Mouse (Mus musculus) G1E (cell line): ENCODE measurements around the gene Phc3. TPM values are rescaled to one million over a fixed set of nuclear protein-coding genes. Genes with fewer than 3 reads are reported as not detected.

Experiments
- ATAC-seq: 2 replicates; pipeline ENCODE4 v1.8.0; 2016; ENCODE audit warnings: mild to moderate bottlenecking; ENCODE audit not compliant: insufficient number of reproducible peaks, poor library complexity, low FRiP score, severe bottlenecking; ENCODE audit errors: extremely low read depth
- DNase-seq: peaks from one replicate; pipeline ENCODE4 v3.0.0; 2012; ENCODE audit warnings: low spot score
- H3K27me3 ChIP-seq: 2 replicates; pipeline ENCODE4 v1.6.1; 2012; ENCODE audit warnings: mild to moderate bottlenecking, low read length, inconsistent platforms; ENCODE audit not compliant: insufficient read depth
- H3K36me3 ChIP-seq: replicated peaks from 2 replicates; pipeline ENCODE3; 2012; ENCODE audit warnings: mild to moderate bottlenecking, inconsistent platforms
- H3K4me1 ChIP-seq: 2 replicates; pipeline ENCODE4 v1.6.1; 2012; ENCODE audit warnings: low read depth, low read length, inconsistent platforms, mixed read lengths; ENCODE audit not compliant: insufficient read depth
- H3K4me3 ChIP-seq: 2 replicates; pipeline ENCODE4 v1.5.1; 2012; ENCODE audit warnings: low read depth, mild to moderate bottlenecking, inconsistent platforms, low read length, moderate library complexity, mixed read lengths
- H3K9me3 ChIP-seq: replicated peaks from 2 replicates; pipeline ENCODE4 v1.6.1; 2012; ENCODE audit warnings: inconsistent platforms
- CTCF ChIP-seq: IDR thresholded peaks from 2 replicates; pipeline ENCODE4 v1.5.1; 2012; ENCODE audit warnings: low read depth, low read length, inconsistent platforms, mixed read lengths
- GATA1 ChIP-seq: IDR thresholded peaks from 2 replicates; pipeline ENCODE4 v1.6.1; 2012; ENCODE audit warnings: borderline replicate concordance, low read length, inconsistent platforms, mixed read lengths
- GATA2 ChIP-seq: IDR thresholded peaks from 2 replicates; pipeline ENCODE4 v1.6.1; 2012; ENCODE audit warnings: low read depth, low read length, inconsistent platforms, borderline replicate concordance
- POLR2AphosphoS5 ChIP-seq: IDR thresholded peaks from 2 replicates; pipeline ENCODE4 v1.6.1; 2012; ENCODE audit warnings: low read depth, low read length, inconsistent platforms; ENCODE audit not compliant: insufficient replicate concordance
- TAL1 ChIP-seq: conservative IDR thresholded peaks from 2 replicates; pipeline ENCODE4 v1.6.1; 2012; ENCODE audit warnings: low read depth, low read length, inconsistent platforms, mixed read lengths
- polyA plus RNA-seq: library from polyadenylated mRNA; stranded (reverse); fragments of >175 nt; gene quantifications from 2 replicates; pipeline ENCODE4 v1.2.3, GENCODE M21; 2012
- total RNA-seq, 2 experiments: library from RNA; stranded (forward) in 1 of 2; stranded (reverse) in 1 of 2; fragments of 200-1000 nt in 1 of 2; fragments of >200 nt in 1 of 2; fragmentation: Nextera tagmentation in 1 of 2; gene quantifications; 2 replicates each; pipeline ENCODE4 v1.2.3; 2014 to 2017

Phc3 gene
- total and polyA plus RNA-seq, 3 experiments: 3.2 to 71.4 (median 22.1) TPM

- Histone ChIP-seq H3K9me3 (no peaks in the 10 kb centered on the region), H3K4me3 (no peak overlapping the region), H3K27me3 (no peaks in the 10 kb centered on the region), H3K36me3 (peaks cover 9% of the 10 kb centered on the region), H3K4me1 (peaks cover 42% of the 10 kb centered on the region)
- no peak for ATAC-seq
- DNase-seq: no peak
- TF ChIP-seq CTCF: no peak
- no peak for TF ChIP-seq POLR2AphosphoS5
- TF ChIP-seq GATA1: no peak
- no peak for TF ChIP-seq TAL1
- no peak for TF ChIP-seq GATA2
Observed at GRCm38 (mm10) chr3:30982924-30983536, 13.8 kb upstream of the Phc3 start.

- TF ChIP-seq POLR2AphosphoS5: no peak
- TF ChIP-seq GATA1: no peak
- TF ChIP-seq GATA2: no peak
- TF ChIP-seq TAL1: no peak; the same call in 1 of the 2 replicates
- TF ChIP-seq CTCF: no peak
- Histone ChIP-seq H3K36me3 (peaks cover 9% of the 10 kb centered on the region), H3K9me3 (no peaks in the 10 kb centered on the region), H3K4me3 (no peak overlapping the region), H3K27me3 (no peaks in the 10 kb centered on the region), H3K4me1 (peaks cover 32% of the 10 kb centered on the region)
- ATAC-seq: peak; percentile 22
- DNase-seq: no peak
Observed at GRCm38 (mm10) chr3:30981616-30982380, 12.6 kb upstream of the Phc3 start.

DNA sequence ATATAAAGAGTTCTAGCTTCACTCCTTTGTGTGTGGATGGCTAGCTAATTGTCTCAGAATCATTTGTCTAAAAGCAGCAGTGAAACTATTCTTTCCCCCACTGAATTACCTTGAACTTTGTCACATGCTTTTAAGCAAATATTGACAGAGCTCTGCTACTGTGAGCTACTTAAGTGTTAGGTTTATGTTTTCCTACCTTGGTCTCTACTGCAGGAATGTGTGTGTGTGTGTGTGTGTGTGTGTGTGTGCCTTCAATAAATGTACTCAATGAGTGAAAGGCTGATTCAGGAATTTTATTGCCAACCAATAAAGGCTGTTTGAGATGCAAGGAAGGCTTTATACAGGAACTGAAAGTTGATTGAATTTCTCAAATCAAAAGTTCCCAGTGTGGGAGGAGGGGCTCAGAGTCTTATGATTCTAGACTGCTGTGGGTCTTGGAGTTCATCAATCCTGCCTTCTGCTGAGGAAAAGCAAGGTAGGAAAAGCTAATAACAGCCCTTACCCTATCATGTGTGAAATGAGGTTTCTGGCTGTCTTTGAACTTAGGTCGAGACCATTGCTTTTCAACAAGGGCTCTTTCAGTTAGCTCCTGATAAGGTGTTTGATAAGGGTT lies 7.9 kb upstream of the Phc3 start:
- no peaks in the 10 kb centered on the region for H3K27me3 ChIP-seq
- TF ChIP-seq GATA2 (no peak), TAL1 (no peak), CTCF (no peak), GATA1 (no peak), POLR2AphosphoS5 (no peak)
- H3K4me3 ChIP-seq: no peak overlapping the region
- peaks cover 26% of the 10 kb centered on the region for H3K4me1 ChIP-seq
- H3K36me3 ChIP-seq: no peaks in the 10 kb centered on the region
- ATAC-seq: no peak
- DNase-seq: no peak
- no peaks in the 10 kb centered on the region for H3K9me3 ChIP-seq

- Histone ChIP-seq H3K27me3 (no peaks in the 10 kb centered on the region), H3K4me3 (no peak overlapping the region), H3K4me1 (peaks cover 17% of the 10 kb centered on the region), H3K9me3 (no peaks in the 10 kb centered on the region), H3K36me3 (no peaks in the 10 kb centered on the region)
- no peak for TF ChIP-seq GATA2
- peak; percentile 45; the same call in 1 of the 2 replicates for TF ChIP-seq CTCF
- TF ChIP-seq GATA1: no peak
- peak; percentile 40; the same call in 1 of the 2 replicates for ATAC-seq
- DNase-seq: peak; percentile 18
Observed at GRCm38 (mm10) chr3:30975102-30975754, 6.0 kb upstream of the Phc3 start.

DNA sequence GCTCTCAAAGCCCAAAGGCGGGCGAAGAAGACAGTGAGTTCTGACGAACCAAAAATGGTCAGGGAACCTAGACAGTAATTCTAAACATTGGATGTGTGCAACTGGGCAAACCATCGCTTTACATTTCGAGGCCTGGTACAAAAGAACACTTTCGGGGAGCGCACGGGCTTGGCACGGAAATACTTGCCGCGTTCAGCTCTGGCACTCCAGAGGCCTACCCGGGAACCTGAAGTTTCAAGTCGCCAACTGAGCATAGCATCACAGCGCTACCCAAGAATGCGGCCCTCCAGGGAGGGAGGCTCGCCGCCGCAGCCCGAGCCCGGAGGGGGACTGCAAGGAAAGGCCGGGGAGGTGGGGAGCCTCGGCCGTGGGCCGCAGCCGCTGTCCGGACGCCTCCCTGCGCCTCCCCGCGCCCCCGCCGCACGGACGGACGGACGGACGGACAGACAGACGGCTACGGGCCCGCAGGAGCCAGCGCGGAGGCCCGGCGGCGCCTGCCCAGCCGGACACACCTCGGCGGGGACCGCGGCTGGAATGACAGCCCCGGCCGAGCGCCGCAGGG lies 603 bp downstream of the Phc3 start:
- H3K36me3 ChIP-seq: peaks cover 29% of the 10 kb centered on the region
- 0 out of 2 replicates have a peak, but pooled peaks have one; percentile 43 for ATAC-seq
- no peaks in the 10 kb centered on the region for H3K9me3 ChIP-seq
- H3K27me3 ChIP-seq: no peaks in the 10 kb centered on the region
- peak overlapping the region; percentile 100 for H3K4me3 ChIP-seq
- TF ChIP-seq POLR2AphosphoS5 (no peak), CTCF (no peak), GATA2 (no peak), TAL1 (no peak), GATA1 (no peak)
- peaks cover 37% of the 10 kb centered on the region for H3K4me1 ChIP-seq
- peak; percentile 26 for DNase-seq
